Mouse (Mus musculus) cerebellum, postnatal 14 days (tissue): ENCODE results near the gene Srms.
A peak's percentile ranks its signal among the peaks of the same experiment; 100 is the strongest.

Source experiments
- DNase-seq, 2 experiments: peaks; one replicate each; pipeline ENCODE4 v3.0.0; 2021; ENCODE audit warnings: mixed read lengths in 2 of 2

Srms gene

DNA sequence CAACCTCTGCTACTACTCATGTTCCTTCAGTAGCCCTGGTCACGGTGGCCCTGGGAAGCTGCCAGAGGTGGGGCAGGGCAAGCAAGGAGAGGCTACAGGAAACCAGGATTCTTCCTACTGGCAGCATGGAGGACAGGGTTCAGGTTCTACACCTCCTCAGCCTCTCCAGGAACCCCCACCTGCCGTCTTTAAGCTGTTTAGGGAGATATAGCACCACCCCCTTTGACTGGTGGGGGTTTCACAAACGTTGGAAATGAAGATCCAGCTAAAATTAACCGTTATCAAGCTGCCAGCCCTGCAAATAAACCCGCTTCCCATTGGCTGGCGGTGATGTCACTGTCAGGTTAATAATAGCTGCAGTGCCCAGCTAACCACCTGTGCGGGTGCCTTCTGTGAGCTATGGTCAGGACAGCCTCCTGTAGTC lies 53.9 kb downstream of the Srms start:
- peak; percentile 75 to 77 for DNase-seq

DNA sequence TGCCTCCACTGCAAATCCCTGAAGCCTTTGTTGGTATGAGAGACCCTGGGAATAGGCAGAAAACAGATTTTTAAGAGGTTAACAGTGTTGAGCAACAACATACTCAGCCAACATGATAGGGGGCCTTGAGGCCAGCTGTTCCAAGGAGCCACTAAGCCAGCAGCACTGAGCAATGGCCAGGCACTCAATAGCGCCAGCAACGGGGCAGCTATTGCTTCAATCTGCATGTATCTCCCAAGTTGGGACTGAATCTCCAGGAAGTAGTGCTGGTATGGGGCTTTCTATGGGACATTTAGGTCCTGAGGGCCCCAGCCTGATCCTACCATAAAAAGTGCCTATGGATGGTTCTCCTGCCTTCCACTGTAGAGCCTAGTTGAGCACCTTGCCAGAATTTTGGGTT lies 54.5 kb downstream of the Srms start:
- peak in 1 of 2 experiments; percentile 17 for DNase-seq

DNA sequence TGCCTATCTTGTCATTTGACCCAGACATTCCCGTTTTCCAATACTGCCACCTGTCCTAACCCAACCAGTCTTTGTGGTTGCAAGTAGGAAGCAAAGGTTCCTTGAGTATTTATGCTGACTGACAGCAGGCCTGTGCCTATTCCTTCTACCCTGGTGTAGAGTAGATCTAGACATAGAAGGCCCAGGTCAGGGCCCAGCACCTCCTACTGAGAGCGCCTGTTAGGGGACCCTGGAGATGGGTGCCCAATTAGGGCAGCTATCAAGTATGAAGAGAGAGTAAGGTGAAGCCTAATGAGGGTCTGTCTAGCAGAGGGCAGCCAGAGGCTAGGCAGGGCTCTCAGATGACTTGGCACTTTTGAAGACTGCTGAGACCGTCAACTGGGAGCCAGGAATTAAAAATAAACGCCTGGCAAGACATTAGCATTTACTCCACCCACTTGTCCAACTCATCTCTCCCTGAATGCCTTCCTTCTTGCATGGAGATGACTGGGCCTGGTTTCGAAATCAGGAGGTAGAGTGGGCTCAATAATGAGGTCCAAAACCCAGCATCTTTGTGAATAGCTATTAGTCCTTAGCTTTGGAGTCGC lies 55.2 kb downstream of the Srms start:
- DNase-seq, result peak; percentile 11 to 27

DNA sequence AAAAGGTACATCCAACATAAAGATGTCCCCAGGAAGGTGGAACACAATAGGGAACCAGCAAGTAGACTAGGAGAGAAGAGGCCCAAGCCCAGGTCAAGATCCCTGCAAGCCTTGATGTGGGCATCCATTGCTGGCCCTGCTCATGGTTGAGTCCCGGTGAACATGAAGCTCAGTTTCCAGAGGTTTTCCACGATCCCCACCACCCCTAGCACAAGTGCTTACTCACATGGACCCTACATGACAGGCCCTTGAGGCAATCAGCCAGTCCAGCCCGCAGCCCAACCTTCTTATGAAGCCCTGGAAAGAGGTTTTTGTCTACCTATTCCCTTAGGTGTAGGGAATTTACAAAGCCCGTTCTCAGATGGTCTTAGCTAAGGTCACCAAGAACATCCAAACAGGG lies 55.8 kb downstream of the Srms start:
- no peak for DNase-seq

DNA sequence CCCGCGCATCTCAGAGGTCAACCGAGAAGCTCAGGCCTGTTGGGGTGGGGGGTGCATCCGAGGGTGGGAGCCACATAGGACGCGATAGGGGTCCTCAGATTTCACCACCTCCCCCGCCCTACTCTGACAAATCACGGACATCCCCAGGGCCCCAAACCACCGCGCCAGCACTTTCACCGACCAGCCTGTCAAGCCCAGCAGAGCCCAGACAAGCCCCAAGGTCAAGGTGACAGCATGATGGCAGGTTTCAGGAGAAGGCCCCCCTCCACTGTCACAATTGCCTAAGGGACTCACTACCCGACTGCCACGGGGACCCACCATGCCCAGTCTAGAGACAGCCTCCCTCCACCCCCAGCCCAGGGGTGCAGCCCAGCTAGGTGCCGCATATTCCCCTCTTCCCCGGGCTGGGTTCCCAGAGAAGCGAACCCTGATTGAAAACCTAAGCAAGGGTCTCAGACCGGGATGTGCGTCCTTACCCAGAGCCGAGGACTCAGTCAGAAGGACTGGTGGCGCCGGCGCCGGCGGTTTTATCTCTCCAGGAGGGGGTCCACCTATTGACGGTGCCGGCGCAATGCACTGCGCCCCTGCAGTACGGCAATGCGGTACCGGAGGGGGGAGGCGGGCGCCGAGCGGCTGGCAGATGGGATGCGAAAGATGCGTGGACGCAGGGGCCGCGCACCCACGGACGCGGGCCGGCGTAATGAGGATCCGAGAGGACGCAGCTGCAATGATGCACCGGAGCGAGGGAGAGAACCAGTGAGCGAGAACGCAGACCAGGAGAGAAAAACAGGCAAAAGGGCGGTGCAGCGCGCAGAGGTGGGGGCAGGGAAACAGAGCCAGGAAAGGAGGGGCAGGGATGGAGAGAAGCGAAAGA lies 56.5 kb downstream of the Srms start, which contains the start of gene Eef1a2:
TSS of gene Eef1a2 (minus strand) at position 767 of the 874 bp plus-strand sequence.
- peak; percentile 88 for DNase-seq

DNA sequence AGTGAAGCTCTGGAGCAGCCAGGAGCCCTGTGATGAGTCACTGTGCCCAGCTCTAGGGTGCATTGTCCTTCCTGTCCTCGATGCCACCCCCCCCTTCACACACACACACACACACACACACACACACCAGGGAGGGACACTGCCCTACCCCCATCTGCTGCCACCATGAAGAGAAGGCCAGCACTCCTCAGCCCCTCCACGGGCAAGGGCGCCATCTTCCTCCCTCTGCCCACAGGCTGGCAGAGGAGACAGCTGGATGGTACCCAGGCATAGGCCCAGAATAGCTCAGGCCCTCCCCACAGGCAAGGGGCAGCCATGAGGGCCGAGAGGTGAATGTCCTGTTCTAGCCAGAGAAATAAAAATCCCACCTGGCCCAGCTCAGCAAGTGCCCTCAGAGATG lies 57.2 kb downstream of the Srms start:
- DNase-seq, result peak; percentile 76 to 80
